Mouse (Mus musculus): ENCODE data around the gene Mapk7.

Mapk7 gene

DNA sequence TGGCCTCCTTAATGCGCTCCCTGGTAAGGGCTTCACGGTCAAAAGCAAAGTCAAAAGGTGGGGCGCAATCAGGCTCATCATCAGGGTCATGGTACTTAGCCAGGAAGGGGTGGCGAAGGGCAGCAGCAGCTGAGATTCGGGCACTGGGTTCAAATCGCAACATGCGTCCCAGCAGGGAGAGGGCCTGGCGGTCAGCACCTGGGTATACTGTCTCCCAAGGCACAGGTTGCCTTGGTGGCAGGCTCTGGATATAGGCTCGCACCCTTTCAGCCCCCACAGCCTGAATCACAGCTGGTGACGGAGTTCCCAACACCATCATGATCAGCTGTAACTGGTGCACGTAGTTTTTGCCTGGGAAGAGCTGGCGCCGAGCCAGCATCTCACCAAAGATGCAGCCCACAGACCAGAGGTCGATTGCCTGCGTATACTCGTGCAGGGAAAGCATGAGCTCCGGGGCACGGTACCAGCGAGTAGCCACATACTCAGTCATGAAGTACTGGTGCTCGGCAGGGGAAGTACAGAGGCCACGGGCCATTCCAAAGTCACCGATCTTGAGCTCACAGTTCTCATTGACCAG, 3.2 kb downstream of the Mapk7 start:
- no peak for DNase-seq

DNA sequence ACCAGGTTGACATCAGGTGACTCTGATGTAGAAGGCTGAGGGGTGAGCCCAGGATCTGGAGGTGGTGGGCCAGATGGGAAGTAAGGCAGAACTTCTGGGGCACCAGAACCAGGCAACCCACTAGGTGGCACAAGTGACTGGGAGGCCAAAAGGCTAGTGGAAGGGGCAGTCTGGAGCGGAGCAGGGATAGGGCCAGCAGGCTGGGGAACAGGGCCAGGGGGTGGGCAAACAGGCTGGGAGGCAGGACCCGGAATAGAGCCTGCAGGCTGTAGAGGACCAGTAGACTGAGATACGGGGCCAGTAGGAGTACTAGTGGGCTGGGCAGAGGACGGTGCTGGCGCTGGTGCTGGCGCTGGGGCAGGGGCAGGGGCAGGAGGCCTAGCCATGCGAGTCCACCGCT, 4.3 kb downstream of the Mapk7 start:
- no peak for DNase-seq

DNA sequence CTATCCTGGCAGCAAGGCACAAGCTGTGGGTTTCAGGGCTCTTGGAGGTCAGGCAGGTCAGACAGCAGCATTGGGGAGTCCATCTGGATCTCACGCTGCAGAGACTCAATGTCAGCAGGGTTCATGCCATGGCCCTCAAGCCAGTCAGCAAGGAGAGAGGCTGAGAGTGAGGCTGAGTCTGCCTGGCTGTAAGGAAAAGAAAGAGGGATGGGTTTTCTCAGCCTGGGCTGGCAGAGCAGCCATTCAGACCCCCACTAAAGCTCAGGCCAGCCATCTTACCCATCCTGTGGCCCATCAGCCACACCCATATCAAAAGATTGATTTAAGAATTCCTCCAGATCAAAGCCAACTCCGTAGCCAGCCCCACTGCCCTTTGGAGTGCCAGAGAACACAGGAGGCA, 5.1 kb downstream of the Mapk7 start:
- no peak for DNase-seq

DNA sequence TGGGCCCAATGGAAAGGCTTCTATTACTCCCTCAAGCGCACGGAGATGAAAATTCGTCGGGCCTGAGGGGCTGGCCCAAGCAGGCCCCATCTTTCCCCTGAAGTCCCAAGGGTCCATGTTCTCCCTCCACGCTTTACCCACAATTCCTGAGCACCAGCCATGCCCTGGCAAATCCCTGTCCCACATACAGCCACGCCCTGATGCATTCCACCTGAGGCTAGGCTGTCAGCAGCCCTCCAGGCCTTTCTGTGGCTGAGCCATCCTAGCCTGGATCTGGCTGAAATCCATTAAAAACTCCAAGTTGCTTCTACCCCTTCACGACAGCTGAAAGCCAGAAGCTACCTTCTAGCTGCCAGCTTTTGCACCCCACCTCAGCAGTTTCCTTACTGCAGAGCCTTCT, 6.3 kb downstream of the Mapk7 start:
- no peak for DNase-seq

DNA sequence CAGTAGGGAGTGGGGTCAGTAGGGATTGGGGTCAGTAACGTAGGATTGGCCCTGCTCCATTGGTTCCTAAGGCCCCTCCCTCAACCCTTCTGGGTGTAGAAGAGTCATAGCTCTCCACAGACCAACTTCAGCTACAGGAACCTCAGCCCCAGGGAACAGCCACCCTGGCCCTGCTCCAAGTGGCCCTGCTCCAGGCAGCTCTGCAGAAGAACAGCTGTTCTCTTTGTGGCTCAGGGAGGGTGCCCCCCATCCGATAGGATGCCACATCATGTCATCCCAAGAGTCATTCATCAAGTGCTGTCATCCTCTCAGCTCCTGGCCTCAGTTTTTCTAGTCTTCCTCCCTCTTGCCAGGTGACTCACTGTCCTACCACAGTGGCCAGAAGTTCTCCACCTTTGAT, 6.8 kb downstream of the Mapk7 start:
- no peak for DNase-seq

DNA sequence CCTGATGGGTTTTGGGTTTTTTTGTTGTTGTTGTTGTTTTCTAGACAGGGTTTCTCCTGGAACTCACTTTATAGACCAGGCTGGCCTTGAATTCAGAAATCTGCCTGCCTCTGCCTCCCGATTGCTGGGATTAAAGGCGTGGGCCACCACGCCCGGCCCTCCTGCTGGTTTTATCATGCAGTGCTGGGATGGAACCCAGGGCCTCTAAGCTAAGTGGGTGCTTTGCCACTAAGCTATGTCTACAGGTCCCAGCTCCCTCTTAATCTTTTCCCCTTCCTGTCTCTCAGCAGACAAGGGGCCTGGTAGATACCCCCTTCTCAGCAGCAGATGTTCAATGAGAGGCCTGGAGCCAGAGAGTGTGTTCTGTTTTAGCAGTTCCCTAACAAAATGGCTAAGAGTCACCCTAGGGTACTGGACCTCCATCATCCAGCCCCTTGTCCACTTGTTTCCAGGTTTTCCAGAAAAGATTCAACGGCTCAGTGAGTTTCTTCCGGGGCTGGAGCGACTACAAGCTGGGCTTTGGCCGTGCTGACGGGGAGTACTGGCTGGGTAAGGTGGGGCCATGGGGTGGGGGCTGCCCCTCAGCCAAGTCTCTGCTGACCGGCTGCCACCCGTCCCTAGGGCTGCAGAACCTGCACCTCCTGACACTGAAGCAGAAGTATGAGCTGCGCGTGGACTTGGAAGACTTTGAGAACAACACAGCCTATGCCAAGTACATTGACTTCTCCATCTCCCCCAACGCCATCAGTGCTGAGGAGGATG, 7.6 kb downstream of the Mapk7 start:
- no peak for DNase-seq

DNA sequence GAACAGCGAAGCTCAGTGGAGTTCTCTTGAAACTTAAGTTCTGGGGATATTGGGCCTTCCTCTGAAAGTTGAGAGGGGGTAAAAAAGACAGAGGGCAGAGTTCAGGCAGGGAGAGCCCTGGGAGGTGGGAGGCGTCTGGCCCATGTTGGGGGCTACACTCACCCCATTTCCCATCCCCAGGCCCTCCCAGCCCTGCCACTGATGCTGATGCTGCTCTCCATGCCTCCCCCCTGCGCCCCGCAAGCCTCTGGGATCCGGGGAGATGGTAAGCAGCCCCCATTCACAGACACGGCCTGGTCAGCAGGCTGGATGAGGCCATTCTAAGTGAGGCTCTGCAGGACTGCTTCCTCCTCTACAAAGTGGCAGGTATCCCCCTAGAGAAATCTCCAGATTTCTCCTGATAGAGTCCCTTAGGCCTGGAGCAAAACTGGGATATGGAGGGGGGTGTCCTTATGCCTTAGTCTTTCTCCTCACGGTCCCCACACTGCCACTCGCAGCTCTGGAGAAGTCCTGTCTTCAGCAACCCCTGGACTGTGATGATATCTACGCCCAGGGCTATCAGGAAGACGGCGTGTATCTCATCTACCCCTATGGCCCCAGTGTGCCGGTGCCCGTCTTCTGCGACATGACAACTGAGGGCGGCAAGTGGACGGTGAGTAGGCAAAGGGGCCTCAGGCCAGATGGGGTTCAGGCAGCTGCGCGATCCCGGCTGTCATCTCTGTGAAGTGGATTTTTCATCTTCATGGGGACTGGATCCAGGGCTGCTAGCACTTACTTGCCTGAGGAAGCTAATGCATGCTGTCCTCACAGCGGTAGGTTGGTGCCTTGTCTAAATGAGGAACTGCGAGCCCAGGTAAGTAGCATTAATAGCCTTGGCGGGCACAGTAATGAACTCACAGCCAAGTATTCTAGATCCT, 8.4 kb downstream of the Mapk7 start:
- no peak for DNase-seq

DNA sequence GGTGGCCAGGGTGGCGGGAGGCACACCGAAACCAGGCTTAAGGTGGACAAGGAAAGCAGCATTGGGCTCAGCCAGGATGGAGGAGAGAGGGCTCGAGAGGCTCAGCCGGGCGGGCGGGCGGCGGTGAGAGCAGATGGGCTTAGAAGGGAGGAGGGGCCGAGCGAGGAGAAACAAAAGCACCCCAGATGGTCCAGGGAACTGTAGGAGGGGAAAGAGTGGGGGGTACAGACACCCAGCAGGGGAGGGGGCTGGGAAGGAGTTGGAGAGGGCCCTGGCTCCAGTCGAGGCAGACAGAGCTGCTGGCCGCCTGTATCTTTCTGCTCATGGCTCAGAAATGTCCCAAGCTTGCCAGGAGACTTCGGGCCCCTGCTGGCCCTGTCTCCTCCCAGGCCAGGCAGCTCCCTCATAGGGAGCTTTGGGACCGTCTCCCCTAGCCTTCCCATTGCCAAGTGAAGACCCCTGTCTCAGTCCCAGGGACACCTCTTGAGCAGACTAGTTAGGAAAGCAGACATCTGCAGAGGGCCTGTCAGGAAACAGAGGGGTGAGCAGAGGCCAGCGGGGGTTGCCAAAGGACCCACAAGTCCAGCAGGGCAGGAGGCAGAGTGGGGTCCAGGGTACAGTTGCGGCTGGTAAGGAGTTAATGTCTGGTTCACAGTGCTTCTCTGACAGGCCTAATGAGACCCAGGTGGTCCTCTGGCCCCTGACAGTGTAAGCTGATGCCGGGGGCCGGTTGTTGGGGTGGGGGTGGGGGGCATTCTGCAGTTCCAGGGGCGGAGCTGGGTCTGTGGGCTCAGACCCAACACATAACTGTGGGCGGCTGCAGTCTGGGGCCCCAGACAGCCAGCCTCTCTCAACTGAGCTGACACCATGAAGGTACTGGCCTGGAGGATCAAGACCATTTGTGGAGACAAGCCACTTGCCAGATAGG, 9.3 kb downstream of the Mapk7 start, which contains the start of gene Mfap4:
Gene Mfap4 (plus strand): TSS at position 819 of the 928 bp plus-strand sequence.
- DNase-seq = no peak

DNA sequence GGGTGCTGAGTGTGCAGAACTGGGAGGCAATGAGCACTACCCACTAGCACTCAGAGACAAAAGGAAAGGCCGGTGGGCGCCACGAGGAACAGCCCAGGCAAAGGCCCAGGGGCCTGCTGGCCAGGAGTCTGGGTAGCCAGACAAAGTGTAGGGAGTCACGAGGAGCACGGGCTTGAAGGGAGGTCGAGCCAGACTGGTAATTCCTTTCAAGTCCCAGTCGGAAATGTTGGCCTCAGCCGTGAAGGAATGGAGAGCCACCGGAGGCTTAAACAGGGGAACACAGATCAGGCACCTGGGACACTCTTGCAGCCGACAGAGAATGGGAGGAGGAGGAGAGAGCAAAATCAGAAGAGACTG, 10.0 kb downstream of the Mapk7 start:
- no peak for DNase-seq

DNA sequence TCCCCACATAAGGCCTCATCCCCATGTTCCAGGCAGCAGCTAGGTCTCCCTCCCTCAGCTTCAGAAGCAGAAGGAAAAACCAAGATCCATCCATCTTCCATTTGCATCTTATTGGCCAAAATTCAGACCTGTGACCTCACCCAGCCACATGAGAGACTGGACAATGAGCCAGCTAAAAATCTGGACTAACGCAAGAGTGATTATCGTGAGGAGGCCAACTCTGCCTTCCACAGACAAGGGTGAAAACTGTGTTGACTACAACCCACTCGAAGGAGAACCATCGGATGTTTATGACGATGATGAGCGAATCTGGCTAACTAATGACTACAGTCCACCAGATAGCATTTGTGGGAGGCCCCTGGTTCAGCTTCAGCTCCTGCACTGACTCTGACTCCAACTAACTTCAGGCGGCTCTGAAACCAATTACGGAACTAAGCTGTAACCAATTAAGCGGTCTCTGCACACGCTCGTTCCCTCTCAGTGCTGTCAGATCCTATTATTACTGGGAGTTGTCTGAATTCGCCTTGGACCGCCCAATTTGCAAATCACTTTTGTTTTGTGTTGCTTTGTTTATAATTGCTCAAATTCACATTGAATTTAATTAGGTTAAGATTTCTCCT, 10.9 kb downstream of the Mapk7 start:
- DNase-seq = no peak

DNA sequence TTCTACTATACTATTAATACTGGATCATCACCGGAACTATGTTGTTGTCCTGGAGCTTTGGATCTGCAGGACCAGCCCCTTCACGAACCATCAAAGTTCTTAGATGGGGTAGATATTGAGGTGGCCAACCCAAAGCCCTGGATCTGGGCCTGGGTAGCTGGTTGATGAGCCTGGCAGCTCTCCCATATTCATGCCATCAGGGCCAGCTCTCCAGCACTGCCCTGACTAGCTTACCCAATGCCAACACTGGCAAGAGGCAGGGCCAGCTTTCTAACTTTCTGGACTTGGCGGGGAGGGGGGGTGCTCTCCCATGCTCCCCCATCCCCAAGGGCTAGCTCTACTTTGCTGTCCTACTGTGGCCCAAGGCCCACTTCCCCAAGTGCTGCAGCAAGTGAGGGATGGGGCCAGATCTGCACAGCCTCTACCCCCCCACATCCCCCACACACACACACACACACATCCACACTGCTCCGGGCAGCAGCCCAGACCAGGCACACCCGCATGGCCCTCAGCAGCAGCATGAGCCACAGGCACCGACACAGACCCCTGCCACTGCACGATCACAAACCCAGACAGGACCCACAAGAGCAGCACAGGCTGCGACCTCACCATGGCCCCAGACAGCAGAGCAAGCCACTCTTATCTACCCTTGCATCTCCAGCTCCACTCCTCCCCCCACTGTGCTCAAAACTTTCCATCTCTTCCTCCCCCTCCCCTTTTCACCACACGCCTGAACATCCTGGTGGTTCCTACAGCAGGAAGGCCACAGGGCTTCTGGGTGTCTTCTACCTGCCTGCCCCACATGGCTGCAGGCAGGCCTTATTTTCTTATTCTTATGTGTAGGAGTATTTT, 12.7 kb downstream of the Mapk7 start:
- DNase-seq = no peak

DNA sequence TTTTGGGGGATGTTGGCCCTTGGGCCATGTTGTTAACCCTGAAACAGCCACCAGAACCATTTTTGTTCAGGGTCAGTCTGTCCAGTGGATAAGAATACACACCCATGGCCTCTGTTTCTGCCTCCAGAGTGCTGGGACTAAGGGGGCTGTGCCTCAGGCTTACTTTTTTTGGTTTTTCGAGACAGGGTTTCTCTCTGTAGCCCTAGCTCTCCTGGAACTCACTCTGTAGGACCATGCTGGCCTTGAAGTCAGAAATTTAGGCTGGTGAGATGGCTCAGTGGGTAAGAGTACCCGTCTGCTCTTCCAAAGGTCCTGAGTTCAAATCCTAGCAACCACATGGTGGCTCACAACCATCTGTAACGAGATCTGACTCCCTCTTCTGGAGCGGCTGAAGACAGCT, 15.4 kb downstream of the Mapk7 start:
- no peak for DNase-seq

DNA sequence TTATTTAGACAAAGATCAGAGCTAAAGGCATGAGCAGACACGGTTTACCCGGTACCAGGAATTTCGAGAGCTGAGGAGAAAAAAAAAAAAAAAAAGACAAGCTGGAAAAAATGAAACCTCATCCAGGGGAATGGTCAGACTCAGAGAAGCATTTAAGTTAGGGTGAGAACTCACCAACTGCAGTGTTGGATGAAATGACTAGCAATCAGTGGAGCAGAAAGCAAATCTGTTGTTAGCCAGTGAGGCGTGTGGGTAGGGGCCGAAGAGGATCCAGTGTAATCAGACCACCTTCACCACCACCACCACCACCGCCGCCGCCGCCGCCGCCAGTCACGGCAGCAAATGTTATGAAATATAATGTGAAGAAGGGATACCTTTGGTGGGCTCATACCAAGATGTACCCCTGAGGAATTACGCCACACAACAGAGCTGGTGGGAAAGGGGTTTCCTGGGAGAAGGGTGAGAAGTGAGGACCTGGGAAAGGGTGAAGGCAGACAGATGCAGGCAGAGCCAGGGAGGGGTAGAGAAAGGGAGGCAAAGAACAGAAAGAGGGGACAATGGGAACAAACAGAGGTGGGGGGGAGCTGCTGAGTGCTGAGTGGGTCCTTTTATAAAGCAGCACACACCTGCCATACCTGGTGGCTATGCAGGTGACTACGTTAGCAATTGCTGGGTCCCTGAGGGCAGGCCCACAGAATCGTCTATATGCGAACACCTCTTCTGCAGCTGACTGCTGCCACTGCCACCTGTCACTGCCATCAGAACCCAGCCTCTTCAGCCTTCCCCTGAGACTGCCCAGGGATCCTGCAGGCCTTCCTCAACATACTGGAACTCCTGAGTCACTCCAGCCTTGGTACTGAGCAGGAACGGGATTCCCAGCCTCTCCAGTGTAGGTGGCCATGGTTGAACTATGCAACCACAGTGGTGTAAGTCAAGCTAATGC, 16.4 kb downstream of the Mapk7 start:
- DNase-seq = no peak

DNA sequence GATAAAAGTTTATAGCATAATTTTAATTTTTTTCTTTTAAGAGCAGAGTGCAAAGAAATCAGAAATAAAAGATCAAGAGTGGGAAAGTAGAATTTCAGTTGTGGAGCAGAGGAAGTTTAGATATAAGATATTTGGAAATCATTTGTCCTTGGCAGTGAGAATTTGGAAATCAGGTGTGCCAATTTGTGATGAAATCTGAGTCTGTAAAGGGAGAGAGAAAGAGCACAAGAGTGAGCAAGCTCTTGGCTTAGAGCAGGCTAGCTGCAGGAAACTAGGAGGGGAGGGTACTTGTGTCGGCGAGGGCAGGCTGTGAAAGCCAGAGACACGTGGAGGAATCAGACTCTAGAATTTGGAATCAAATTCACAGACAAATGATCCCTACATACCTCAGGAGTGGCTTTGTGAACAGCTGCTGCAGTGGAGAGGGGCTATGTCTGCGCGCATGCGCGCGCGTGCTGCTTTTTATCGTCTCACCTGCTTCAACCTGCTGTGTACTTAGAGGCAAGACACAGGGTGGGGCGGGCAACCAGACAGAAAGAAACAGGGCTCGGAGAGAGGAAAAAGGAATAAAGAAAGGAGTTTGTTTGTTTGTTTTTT, 17.3 kb downstream of the Mapk7 start:
- DNase-seq = peak; percentile 35 to 40

DNA sequence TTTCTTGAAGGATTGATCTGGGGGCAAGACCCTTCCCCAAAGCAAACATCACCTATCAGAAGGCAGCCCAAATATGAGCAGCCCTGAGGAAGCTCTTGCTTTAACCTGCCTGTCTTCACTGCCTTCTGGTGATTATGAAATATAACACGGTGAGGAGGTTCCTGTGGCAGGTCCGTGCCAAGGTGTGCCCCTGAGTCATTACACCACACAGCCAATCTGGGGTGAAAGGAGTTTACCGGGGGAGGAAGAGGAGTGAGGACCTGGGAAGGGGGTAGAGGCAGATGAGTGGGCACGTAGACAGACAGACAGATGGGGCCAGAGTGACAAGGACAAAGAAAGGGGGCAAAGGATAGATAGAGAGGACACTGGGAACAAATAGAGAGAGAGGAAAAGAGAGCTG, 20.6 kb downstream of the Mapk7 start:
- DNase-seq = no peak

DNA sequence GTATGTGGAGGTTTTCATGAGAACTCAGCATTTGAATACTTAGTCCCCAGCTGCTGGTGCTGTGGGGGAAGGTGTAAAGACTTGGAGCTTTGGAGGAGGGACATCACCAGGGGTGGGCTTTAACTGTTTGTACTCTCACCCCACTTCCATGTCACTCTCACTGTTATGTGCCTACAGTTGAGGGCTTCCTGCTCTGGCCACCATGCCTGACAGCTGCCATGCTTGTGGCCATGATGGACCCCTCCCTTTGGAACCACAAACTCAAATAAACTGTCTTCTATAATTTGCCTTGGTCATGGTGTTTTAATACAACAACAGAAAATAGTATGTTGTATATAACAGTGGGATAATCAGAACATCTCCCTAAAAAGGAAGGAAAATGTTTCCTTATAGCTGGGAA, 23.3 kb downstream of the Mapk7 start:
- no peak for DNase-seq

DNA sequence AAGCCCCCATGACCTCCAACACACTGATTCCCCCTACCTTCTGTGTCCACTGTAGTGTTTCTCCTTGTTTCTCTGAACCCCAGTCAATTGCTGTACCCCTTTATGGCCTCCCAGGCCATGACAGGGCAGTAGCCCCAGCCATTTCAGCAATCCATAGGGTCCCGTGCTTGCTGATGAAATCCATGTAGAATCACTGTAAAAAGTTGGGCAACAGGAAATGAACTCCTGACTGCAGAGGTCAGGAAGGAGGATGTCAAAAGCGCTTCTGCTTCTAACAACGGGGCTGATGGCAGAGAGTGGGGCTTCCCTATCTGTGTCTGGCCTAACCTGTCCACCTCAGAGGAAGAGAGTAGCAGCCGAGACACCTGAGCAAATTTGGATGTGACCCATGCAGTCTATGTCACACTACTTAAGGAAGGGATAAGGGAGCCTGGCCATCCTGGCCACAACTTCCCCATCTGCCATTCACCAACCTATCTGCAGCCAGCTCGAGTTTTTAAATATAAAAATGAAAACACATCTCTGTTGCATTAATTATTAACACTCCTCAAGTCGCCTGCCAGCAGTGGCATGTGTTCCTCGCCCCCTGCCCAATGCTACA, 24.8 kb downstream of the Mapk7 start:
- DNase-seq = no peak

DNA sequence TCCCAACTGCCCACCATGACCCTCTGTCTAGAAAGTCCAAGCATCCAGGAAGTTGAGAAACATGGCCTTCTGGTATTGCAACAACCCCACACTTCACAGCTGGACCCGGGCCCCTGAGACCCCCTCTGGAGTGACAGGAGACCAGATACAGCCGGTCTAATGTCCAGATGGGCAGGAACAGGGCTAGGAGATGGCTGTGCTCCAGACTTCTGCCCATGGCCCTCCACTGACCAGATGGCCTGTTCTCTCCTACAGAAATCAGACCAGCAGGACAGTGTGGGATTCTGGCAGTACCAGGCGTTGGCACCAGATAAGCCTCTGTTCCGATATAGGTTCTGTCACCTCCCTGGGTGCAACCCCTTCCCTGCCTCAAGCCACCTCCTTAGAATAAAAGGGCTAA, 25.7 kb downstream of the Mapk7 start:
- no peak for DNase-seq

DNA sequence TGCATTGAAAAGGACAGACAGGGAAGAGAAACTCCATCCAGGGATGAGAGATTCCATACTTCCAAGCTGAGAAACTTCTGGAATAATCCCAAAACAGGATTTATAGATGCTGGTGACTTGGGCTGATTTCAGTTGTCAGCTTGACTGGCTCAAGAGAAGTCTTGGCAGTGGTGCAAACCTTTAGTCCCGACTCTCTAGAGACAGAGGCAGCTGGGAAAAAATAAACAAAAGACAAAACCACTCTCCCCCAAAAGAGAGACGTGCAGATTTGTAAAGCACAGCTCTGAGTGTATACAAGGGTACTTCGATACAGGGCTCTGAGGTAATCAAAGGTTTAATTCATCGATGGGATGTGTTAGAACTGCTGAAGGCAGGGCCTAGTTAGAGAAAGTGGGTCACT, 28.8 kb downstream of the Mapk7 start:
- no peak for DNase-seq

All from kidney, adult 8-10 months (tissue).